Mouse (Mus musculus) activated CD4-positive, CD25-positive, alpha-beta regulatory T cell, adult 4 months (primary cell): Measurements from ENCODE around the gene Naip1. TPM values are rescaled to one million over a fixed set of nuclear protein-coding genes. Genes with fewer than 3 reads are reported as not detected.
"Not testable (repeated sequence)": the region's sequence is repeated elsewhere in the genome, so short reads cannot be mapped to it uniquely, and the experiment has no call there.

Experiments used
- ATAC-seq: one replicate; pipeline ENCODE4 v1.8.0; 2017
- polyA plus RNA-seq, 2 experiments: library from polyadenylated mRNA; unstranded; fragments of 100-300 nt; shearing (Covaris generic); gene quantifications; one replicate each; pipeline ENCODE4 v1.2.1; 2017

The Naip1 gene
- polyA plus RNA-seq, 2 experiments from 2014 or later = not detected

GRCm38 (mm10) chr13:100391021-100391420 lies 61.6 kb downstream of the Naip1 start:
- not testable (repeated sequence) for ATAC-seq

DNA sequence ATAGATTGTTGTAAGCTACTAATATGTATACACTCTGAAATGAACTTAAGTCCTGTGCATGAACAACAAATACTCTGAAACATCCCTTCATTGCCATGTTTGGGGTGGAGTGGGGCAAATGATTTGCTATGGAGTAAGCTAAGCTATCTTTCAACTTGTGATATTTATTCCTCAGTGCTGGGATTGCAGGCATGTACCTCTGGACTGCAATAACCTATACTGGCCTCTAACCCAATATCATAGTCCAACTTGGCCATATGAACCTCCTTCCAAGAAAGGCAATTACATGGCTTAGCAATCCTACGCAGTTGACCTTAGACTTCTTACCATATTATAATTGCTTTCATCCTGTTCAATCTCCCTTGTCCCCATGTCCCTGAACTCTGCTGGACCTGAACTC lies 82.1 kb downstream of the Naip1 start:
- no peak for ATAC-seq

Other genes with a start within 250 kb of the Naip1 start
- gene Naip5, start 206.5 kb downstream of the Naip1 start, polyA plus RNA-seq = 1 to 10 TPM; 5.7 TPM
- 1 to 10 TPM; 2.2 to 2.5 TPM for gene Naip6, start 135.2 kb downstream of the Naip1 start, polyA plus RNA-seq
- gene Gtf2h2, start 39.7 kb upstream of the Naip1 start, polyA plus RNA-seq = 10 to 100 TPM; 52.7 to 53.1 TPM
- under 1 TPM; 0.22 to 0.59 TPM for gene Ocln, start 99.8 kb upstream of the Naip1 start, polyA plus RNA-seq
- gene Marveld2, start 164.1 kb upstream of the Naip1 start, polyA plus RNA-seq = 1 to 10 TPM; 5.1 to 5.5 TPM
- gene Ak6, start 198.1 kb upstream of the Naip1 start, polyA plus RNA-seq = 100 to 1,000 TPM; 135 to 140 TPM
- gene Rad17, start 198.2 kb upstream of the Naip1 start, polyA plus RNA-seq = 10 to 100 TPM; 20.9 to 26.3 TPM
- gene Taf9, start 198.7 kb upstream of the Naip1 start, polyA plus RNA-seq = 10 to 100 TPM in 1 of 2 experiments, 1 to 10 TPM in 1; 4.1 to 18.8 TPM
- 10 to 100 TPM; 23.3 to 25.2 TPM for gene Ccdc125, start 216.8 kb upstream of the Naip1 start, polyA plus RNA-seq